Mouse (Mus musculus): ENCODE data around the gene Tsen34. TPM values are rescaled to one million over a fixed set of nuclear protein-coding genes. Genes with fewer than 3 reads are reported as not detected.
"Not testable (repeated sequence)": the region's sequence is repeated elsewhere in the genome, so short reads cannot be mapped to it uniquely, and the experiment has no call there.

The Tsen34 gene
- polyA plus RNA-seq, 3 experiments from 2014 or later, result 7.0 to 9.4 (median 9.1) TPM

DNA sequence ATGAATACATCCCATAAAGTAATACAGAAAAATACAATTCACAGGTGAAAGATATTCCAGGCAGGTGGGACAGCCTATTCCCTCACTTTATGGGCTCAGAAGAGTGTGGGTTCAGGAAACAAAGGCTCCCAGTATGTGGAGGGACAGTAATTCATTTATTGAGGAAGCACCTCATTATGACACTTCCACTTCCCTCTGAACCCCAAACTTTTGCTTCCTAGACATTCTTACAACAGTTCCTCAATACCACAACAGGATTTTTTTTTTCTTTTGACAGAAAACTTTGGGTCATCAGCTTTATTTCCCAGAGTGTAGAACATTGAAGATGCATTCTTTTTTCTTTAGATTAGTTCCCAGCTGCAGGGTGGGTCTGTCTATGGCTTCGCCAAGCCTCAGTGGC, 40.0 kb downstream of the Tsen34 start:
- not testable (repeated sequence) for ATAC-seq

Other genes with a start within 250 kb of the Tsen34 start
- gene Tarm1, start 190.2 kb upstream of the Tsen34 start, polyA plus RNA-seq (2017; shearing (Covaris generic)), result not detected
- gene Oscar, start 76.7 kb upstream of the Tsen34 start, polyA plus RNA-seq (2017; shearing (Covaris generic)), result not detected
- 100 to 1,000 TPM; 608 to 774 (median 726) TPM for gene Ndufa3, start 75.5 kb upstream of the Tsen34 start, polyA plus RNA-seq (2017; shearing (Covaris generic))
- gene Tfpt, start 62.9 kb upstream of the Tsen34 start, polyA plus RNA-seq (2017; shearing (Covaris generic)), result 10 to 100 TPM; 11.9 to 17.0 (median 15.0) TPM
- gene Prpf31, start 62.9 kb upstream of the Tsen34 start, polyA plus RNA-seq (2017; shearing (Covaris generic)), result 100 to 1,000 TPM in 1 of 3 experiments, 10 to 100 TPM in 2; 82.2 to 102 (median 91.2) TPM
- 10 to 100 TPM; 30.0 to 47.0 (median 45.2) TPM for gene Cnot3, start 47.6 kb upstream of the Tsen34 start, polyA plus RNA-seq (2017; shearing (Covaris generic))
- gene Leng1, start 27.0 kb upstream of the Tsen34 start, polyA plus RNA-seq (2017; shearing (Covaris generic)), result 1 to 10 TPM; 4.8 to 6.9 (median 6.0) TPM
- gene Tmc4, start 15.3 kb upstream of the Tsen34 start, polyA plus RNA-seq (2017; shearing (Covaris generic)), result 10 to 100 TPM in 1 of 3 experiments, 1 to 10 TPM in 2; 5.5 to 14.4 (median 8.9) TPM
- 10 to 100 TPM; 19.1 to 30.5 (median 20.5) TPM for gene Mboat7, start 660 bp downstream of the Tsen34 start, polyA plus RNA-seq (2017; shearing (Covaris generic))
- 1,000 to 10,000 TPM; 2,959 to 5,702 (median 4,871) TPM for gene Rps9, start 11.1 kb downstream of the Tsen34 start, polyA plus RNA-seq (2017; shearing (Covaris generic))
- gene Pirb, start 27.5 kb downstream of the Tsen34 start, polyA plus RNA-seq (2017; shearing (Covaris generic)), result 1 to 10 TPM in 1 of 3 experiments, under 1 TPM in 2; 0.15 to 2.4 (median 0.33) TPM
- gene Gm15448, start 132.8 kb downstream of the Tsen34 start, polyA plus RNA-seq (2017; shearing (Covaris generic)), result not detected
- under 1 TPM in 1 of 3 experiments, not detected in 2; 0.62 TPM for gene Pira2, start 152.2 kb downstream of the Tsen34 start, polyA plus RNA-seq (2017; shearing (Covaris generic))
- not detected for gene Gm14548, start 205.3 kb downstream of the Tsen34 start, polyA plus RNA-seq (2017; shearing (Covaris generic))
- not detected for gene Lilra6, start 222.6 kb downstream of the Tsen34 start, polyA plus RNA-seq (2017; shearing (Covaris generic))

All from inflammation-experienced regulatory T-cells, adult 6 months (primary cell).